Mouse (Mus musculus) kidney, embryonic 16.5 days (tissue): ENCODE results near the gene Itm2c. TPM values are rescaled to one million over a fixed set of nuclear protein-coding genes. Genes with fewer than 3 reads are reported as not detected.

ENCODE experiments used
- ATAC-seq: fragments of 200-750 bp; cut with Nextera tagmentation; 2 replicates; pipeline ENCODE4 v1.8.0; 2017; ENCODE audit warnings: moderate TSS enrichment; ENCODE audit not compliant: low FRiP score, low TSS enrichment
- H3K27ac ChIP-seq: fragments of 300-500 bp; sonication (generic); 2 replicates; pipeline ENCODE4 v1.5.1; 2014; ENCODE audit warnings: low read length
- H3K27me3 ChIP-seq: fragments of 300-500 bp; sonication (generic); 2 replicates; pipeline ENCODE4 v1.6.1; 2014; ENCODE audit warnings: low read length, control low read depth, mixed read lengths; ENCODE audit not compliant: insufficient read depth
- H3K36me3 ChIP-seq: fragments of 300-500 bp; sonication (generic); 2 replicates; pipeline ENCODE4 v1.6.1; 2014; ENCODE audit warnings: low read length, control low read depth, mixed read lengths; ENCODE audit not compliant: insufficient read depth
- H3K4me1 ChIP-seq: fragments of 300-500 bp; sonication (generic); 2 replicates; pipeline ENCODE4 v1.6.1; 2014; ENCODE audit warnings: low read length, control low read depth, mixed read lengths; ENCODE audit not compliant: insufficient read depth
- H3K4me2 ChIP-seq: fragments of 300-500 bp; sonication (generic); replicated peaks from 2 replicates; pipeline ENCODE4 v1.6.1; 2014; ENCODE audit warnings: low read depth, low read length
- H3K4me3 ChIP-seq: fragments of 300-500 bp; sonication (generic); 2 replicates; pipeline ENCODE4 v1.5.1; 2014; ENCODE audit warnings: mild to moderate bottlenecking, low read length
- H3K9ac ChIP-seq: fragments of 300-500 bp; sonication (generic); replicated peaks from 2 replicates; pipeline ENCODE4 v1.6.1; 2014; ENCODE audit warnings: low read length
- H3K9me3 ChIP-seq: fragments of 300-500 bp; sonication (generic); 2 replicates; pipeline ENCODE4 v1.6.1; 2016; ENCODE audit warnings: low read length, control low read depth
- WGBS: fragments of 180-500 bp; shearing (Covaris S2); extraction: QIAGEN DNeasy Blood & Tissue Kit; methylation state at CpG from one replicate; pipeline ENCODE4 v1.1.7; 2014; 5-methylcytosine and 5-hydroxymethylcytosine counted together
- polyA plus RNA-seq: library from polyadenylated mRNA; unstranded; fragments of >200 nt; fragmentation: Nextera tagmentation; extraction: Ambion mirVana; gene quantifications from 2 replicates; pipeline ENCODE4 v1.2.1, GENCODE M21; 2015

Gene Itm2c
- polyA plus RNA-seq, 1 experiment from 2014 or later: 269 TPM

DNA sequence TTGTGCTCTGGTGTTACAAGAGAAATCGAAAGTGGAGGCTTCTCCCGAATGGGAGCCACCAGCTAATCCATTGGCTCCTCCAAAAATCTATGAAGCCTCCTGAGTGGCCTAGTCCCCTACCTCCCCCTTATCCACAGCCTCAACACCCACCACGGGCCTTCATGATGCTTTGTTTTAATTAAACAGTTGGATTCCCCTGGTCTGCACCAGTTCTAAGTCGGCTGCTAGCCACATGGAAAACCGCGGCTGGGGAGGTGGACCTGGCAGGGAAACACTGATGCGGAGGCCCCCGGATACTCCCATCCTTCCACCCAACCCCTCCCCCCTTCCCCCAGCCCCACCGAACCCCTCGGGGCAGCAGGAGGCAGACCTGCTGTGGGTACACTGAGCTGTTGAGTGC lies 29.7 kb upstream of the Itm2c start:
- Histone ChIP-seq H3K36me3 (no peaks in the 10 kb centered on the region), H3K27me3 (no peaks in the 10 kb centered on the region), H3K4me3 (no peak overlapping the region), H3K27ac (no peak overlapping the region), H3K9ac (no peak overlapping the region), H3K4me2 (no peak overlapping the region), H3K4me1 (no peaks in the 10 kb centered on the region), H3K9me3 (peaks cover 13% of the 10 kb centered on the region)
- 89% methylated on average over 10 of the region's 10 CpGs for WGBS
- no peak for ATAC-seq

DNA sequence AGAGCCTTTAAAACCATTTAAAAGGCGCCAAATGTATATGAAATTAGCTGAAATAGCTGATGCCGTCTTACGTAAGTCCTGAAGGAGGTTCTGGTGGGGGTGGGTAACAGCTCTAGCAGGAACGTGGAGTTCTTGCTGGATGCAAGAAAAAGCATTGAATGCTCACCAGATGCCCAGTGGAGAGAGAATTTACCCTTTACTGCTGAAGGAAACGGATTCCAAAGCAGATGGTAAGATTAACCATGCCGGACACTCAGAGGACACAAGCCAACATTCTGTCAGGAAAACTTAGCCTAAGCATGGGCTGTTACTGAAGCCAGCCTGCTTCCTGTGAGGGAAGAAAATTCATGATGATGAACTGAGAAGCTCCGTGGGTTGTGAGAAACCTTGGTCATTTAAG lies 24.1 kb upstream of the Itm2c start:
- Histone ChIP-seq H3K9ac (no peak overlapping the region), H3K27me3 (no peaks in the 10 kb centered on the region), H3K4me3 (no peak overlapping the region), H3K36me3 (no peaks in the 10 kb centered on the region), H3K4me1 (no peaks in the 10 kb centered on the region), H3K27ac (no peak overlapping the region), H3K9me3 (peaks cover 5% of the 10 kb centered on the region), H3K4me2 (no peak overlapping the region)
- ATAC-seq: no peak
- WGBS: 89% methylated on average over 7 of the region's 7 CpGs

DNA sequence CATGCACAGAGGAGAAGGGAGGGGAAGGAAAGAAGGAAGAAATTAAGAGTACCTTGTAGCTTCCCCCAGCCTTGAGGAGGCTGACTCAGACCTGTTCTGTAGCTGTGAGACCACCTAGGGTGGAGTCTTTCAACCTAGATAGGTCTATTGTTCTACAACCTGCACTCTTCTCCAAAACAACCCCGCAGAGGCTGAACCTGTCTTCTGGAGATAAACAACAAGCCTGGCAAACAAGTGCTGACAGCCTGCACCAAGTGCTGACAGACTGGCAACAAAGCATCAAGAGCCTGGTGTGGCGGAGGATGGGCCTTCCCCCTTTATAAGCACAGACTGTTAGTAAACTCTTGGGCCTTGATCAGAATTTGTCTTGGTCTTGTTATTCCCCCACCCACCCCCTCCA lies 23.5 kb upstream of the Itm2c start:
- Histone ChIP-seq H3K27ac (no peak overlapping the region), H3K27me3 (no peaks in the 10 kb centered on the region), H3K4me2 (no peak overlapping the region), H3K4me1 (no peaks in the 10 kb centered on the region), H3K9ac (no peak overlapping the region), H3K9me3 (peaks cover 9% of the 10 kb centered on the region), H3K36me3 (no peaks in the 10 kb centered on the region), H3K4me3 (no peak overlapping the region)
- ATAC-seq: no peak
- WGBS: 73% methylated on average over 2 of the region's 2 CpGs

DNA sequence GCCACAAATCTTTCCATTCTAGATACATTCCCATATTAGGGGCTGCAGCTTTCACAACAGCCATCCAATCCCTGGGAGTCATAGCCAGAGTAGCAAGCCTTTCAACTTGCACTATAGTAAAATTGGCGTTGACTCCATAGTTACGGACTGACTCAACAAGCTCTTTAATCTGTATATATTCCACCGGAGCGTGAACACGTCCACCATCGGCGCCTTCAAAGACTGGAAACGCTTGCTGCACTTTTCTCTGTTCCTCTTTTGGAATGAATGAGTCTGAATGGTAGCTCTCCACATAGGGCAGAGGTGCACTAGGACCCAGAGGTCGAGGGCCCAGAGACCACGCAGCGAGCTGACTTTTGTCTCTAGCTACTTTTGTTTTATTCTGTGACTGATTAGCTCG lies 12.1 kb upstream of the Itm2c start:
- Histone ChIP-seq H3K9me3 (peaks cover 29% of the 10 kb centered on the region), H3K27me3 (no peaks in the 10 kb centered on the region), H3K9ac (no peak overlapping the region), H3K27ac (no peak overlapping the region), H3K36me3 (0 out of 2 replicates have a peak, but pooled peaks cover 3% of the 10 kb centered on the region), H3K4me3 (no peak overlapping the region), H3K4me2 (no peak overlapping the region), H3K4me1 (no peaks in the 10 kb centered on the region)
- 92% methylated on average over 12 of the region's 12 CpGs for WGBS
- no peak for ATAC-seq

DNA sequence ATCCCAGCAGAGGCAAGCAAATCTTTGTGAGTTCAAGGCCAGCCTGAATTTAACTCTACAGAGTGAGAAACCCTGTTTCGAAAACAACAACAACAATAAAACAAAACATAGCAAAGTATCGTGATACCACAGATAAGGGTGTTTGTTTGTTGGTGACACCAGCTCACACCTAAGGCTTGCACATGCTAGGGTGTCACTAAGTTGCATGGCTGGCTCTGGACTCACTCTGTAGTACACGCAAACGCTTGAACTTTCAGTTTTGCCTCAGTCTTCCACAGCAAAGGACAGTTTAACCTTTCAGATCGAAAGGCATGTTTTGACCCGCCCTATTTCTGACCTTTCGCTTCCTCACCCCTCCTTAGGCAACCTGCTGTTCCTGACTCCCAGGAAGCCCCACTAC lies 6.9 kb upstream of the Itm2c start:
- H3K27ac ChIP-seq: no peak overlapping the region
- ATAC-seq: no peak
- H3K4me2 ChIP-seq: no peak overlapping the region
- H3K9ac ChIP-seq: no peak overlapping the region
- H3K36me3 ChIP-seq: no peaks in the 10 kb centered on the region
- 84% methylated on average over 7 of the region's 7 CpGs for WGBS
- peaks cover 8% of the 10 kb centered on the region; the same call in 1 of the 2 replicates for H3K9me3 ChIP-seq
- H3K4me1 ChIP-seq: no peaks in the 10 kb centered on the region
- no peaks in the 10 kb centered on the region for H3K27me3 ChIP-seq
- H3K4me3 ChIP-seq: no peak overlapping the region

DNA sequence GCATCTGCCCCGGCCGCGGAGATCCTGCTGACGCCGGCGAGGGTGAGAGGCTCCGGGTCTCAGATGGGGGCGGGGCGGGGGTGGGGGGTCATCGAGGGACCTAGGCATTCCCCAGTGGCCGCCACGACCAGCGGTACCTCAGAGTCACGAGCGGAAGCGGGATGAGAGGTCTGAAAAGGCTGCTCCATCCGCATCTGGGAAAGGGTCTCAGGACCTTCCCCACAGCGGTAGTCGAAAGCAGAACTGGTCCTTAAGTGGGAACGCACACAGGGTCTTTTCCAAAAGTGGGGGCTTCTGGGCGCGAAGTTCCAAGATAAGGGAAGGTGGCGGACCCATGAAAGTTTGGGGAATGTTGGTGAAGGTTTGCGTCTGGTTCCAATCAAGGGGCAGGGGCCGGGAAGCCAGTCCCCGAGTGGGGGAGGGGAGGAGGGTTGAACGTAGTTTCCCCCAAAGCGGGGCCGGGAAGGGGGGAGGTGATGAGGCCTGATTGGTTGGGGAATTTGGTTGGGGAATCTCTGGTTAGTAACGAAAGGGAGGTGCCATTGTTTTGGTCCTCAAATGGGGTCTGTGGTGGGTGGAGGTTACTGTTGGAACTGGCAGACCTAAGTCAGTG lies 773 bp downstream of the Itm2c start:
- H3K9ac ChIP-seq: peak overlapping the region; percentile 83
- H3K4me2 ChIP-seq: peak overlapping the region; percentile 82
- peak; percentile 31 for ATAC-seq
- peak overlapping the region; percentile 88 for H3K27ac ChIP-seq
- 1% methylated on average over 30 of the region's 30 CpGs for WGBS
- no peaks in the 10 kb centered on the region for H3K9me3 ChIP-seq
- H3K36me3 ChIP-seq: no peaks in the 10 kb centered on the region
- peak overlapping the region; percentile 83 for H3K4me3 ChIP-seq
- H3K4me1 ChIP-seq: peaks cover 45% of the 10 kb centered on the region
- H3K27me3 ChIP-seq: no peaks in the 10 kb centered on the region

DNA sequence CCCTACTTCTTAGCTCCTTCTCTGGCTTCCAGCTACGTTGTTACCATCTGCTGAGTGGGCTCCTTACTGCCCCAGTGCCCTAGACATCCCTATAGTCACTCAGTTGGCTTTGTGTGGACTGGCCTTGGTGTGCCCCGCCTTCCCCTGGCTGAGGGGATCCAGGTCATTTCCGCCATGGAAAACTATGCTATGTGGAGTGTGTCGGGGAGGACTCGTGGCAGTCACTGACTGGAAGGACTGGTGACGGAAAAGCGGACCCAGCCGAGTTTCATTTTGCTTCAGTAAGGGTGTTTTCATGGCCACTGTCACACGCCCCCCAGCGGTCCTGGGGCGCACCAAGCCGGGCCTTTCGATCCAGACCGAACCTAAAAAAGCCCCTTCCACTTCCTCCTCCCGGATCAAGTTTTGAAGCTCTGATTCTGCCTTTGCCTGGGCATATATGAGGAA lies 1.3 kb downstream of the Itm2c start:
- Histone ChIP-seq H3K9ac (peak overlapping the region; percentile 83), H3K4me1 (peaks cover 51% of the 10 kb centered on the region), H3K36me3 (no peaks in the 10 kb centered on the region), H3K9me3 (no peaks in the 10 kb centered on the region), H3K27me3 (no peaks in the 10 kb centered on the region), H3K4me2 (peak overlapping the region; percentile 82), H3K27ac (peak overlapping the region; percentile 88), H3K4me3 (peak overlapping the region; percentile 83)
- peak; percentile 78 for ATAC-seq
- 1% methylated on average over 15 of the region's 15 CpGs for WGBS

DNA sequence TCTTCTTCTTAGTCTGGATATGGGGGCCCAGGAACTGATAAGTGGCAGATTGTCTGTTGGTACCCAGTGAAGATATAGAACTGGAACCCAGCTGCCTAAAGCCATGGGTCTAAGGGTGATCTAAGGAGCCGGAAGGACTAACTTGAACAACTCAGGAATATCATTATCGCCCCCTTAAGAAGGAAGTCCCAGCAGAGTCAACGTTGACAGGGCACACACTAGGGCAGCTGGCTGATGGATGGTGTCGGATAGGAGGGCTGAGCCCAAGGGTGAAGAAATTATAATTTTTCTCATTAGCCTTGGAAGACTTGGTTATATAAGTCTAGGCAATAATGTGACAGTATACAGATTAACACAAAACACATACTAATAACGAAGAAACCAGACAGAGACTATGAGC lies 2.0 kb downstream of the Itm2c start:
- no peak for ATAC-seq
- Histone ChIP-seq H3K9ac (peak overlapping the region; percentile 83), H3K4me1 (peaks cover 57% of the 10 kb centered on the region), H3K4me2 (peak overlapping the region; percentile 82), H3K4me3 (peak overlapping the region; percentile 83), H3K36me3 (no peaks in the 10 kb centered on the region), H3K27ac (no peak overlapping the region; the same call in 1 of the 2 replicates), H3K27me3 (no peaks in the 10 kb centered on the region), H3K9me3 (no peaks in the 10 kb centered on the region)
- WGBS: 76% methylated on average over 5 of the region's 5 CpGs

DNA sequence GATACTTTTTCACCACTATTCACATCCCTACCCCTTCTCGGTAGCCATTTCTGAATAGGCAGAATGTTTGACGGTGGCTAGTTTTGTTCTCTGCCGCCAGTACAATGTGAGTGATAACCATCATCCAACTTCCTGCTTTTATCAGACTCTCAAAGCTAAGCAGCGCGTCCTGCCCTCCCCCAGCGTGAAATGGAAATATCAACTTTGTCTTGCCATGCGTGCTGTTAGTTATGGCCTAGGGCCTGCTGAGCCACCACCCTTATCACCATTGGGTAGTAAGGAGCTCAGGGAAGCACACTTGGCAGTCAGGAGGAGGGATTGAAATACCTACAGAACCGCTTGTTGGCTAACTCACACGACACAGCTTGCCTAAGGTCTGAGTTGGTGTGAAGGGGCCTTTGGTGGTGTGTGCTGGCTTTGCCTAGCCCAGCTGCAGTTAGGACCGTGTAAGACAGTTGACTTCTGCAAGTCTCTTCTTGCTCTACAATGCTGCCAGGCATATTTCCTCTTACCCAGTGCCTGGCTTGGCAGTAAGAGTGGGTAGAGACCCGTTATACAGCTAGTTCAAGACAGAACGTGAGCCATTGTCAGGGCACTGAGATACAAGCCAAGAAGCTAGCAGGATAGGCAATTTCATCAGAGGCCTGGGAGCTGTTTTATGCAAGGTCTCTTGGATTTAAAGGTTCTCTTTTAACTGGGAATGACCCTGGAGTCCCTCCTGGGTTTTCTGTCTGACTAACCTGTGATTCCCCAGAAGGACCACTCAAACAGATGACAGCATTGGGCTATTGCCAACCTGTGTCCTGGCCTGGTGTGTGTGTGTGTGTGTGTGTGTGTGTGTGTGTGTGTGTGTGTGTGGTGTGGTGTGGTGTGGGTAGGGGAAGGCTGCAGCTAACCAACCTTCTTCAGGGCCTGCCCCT lies 3.0 kb downstream of the Itm2c start:
- H3K9ac ChIP-seq: peak overlapping the region; percentile 1; the same call in 1 of the 2 replicates

More for the DNA sequence above, 3.0 kb downstream of the Itm2c start:
- no peak overlapping the region for H3K4me3 ChIP-seq
- ATAC-seq: no peak
- H3K4me1 ChIP-seq: peaks cover 66% of the 10 kb centered on the region
- WGBS: 59% methylated on average over 12 of the region's 12 CpGs
- no peaks in the 10 kb centered on the region for H3K36me3 ChIP-seq
- no peaks in the 10 kb centered on the region for H3K9me3 ChIP-seq
- peak overlapping the region; percentile 35; the same call in 1 of the 2 replicates for H3K27ac ChIP-seq
- H3K4me2 ChIP-seq: peak overlapping the region; percentile 82
- no peaks in the 10 kb centered on the region for H3K27me3 ChIP-seq
